Mouse (Mus musculus) heart, adult 2 months (tissue): ENCODE measurements around the gene Nedd8. TPM values are rescaled to one million over a fixed set of nuclear protein-coding genes. Genes with fewer than 3 reads are reported as not detected.

ENCODE experiments used
- DNase-seq, 2 experiments: peaks; one replicate each; pipeline ENCODE4 v3.0.0; 2021
- H3K27ac ChIP-seq: fragments of 200-600 bp; 2 replicates; pipeline ENCODE4 v1.8.1; 2022
- H3K27me3 ChIP-seq: fragments of 200-500 bp; 2 replicates; pipeline ENCODE4 v1.6.1; 2012; ENCODE audit warnings: mild to moderate bottlenecking, low read length, inconsistent platforms, mixed read lengths; ENCODE audit not compliant: control insufficient read depth, insufficient read depth
- H3K36me3 ChIP-seq: fragments of 200-500 bp; 2 replicates; pipeline ENCODE4 v1.6.1; 2012; ENCODE audit warnings: low read length, inconsistent platforms; ENCODE audit not compliant: control insufficient read depth, insufficient read depth
- H3K4me1 ChIP-seq: fragments of 200-500 bp; 2 replicates; pipeline ENCODE4 v1.6.1; 2011; ENCODE audit warnings: low read length; ENCODE audit not compliant: control insufficient read depth, insufficient read depth
- H3K4me3 ChIP-seq: fragments of 200-600 bp; 2 replicates; pipeline ENCODE4 v1.8.1; 2022
- H3K79me2 ChIP-seq: fragments of 200-500 bp; replicated peaks from 2 replicates; pipeline ENCODE4 v1.6.1; 2012; ENCODE audit warnings: mild to moderate bottlenecking, inconsistent platforms, low read length, moderate library complexity, mixed read lengths; ENCODE audit not compliant: control insufficient read depth, insufficient read depth
- H3K9ac ChIP-seq: fragments of 200-500 bp; 2 replicates; pipeline ENCODE4 v1.6.1; 2012; ENCODE audit warnings: low read depth, mild to moderate bottlenecking, control low read depth, inconsistent platforms, low read length, mixed read lengths
- CTCF ChIP-seq: fragments of 200-600 bp; IDR thresholded peaks from 2 replicates; pipeline ENCODE4 v1.8.1; 2022; ENCODE audit warnings: antibody characterized with exemption, mild to moderate bottlenecking, moderate library complexity
- EP300 ChIP-seq: fragments of 200-500 bp; IDR thresholded peaks from 2 replicates; pipeline ENCODE4 v1.6.1; 2011; ENCODE audit warnings: low read depth, low read length, control low read depth; ENCODE audit not compliant: insufficient read depth
- POLR2A ChIP-seq: fragments of 200-500 bp; IDR thresholded peaks from 2 replicates; pipeline ENCODE4 v1.6.1; 2011; ENCODE audit warnings: mild to moderate bottlenecking, low read depth, low read length, control low read depth; ENCODE audit not compliant: insufficient read depth
- WGBS: fragments of 180-500 bp; shearing (Covaris S2); methylation state at CpG from one replicate; pipeline ENCODE4 v1.1.7; 2018; 5-methylcytosine and 5-hydroxymethylcytosine counted together
- intact Hi-C: fragments of 180-260 bp; cut with DNase I; formaldehyde crosslinking; loops from one replicate; pipeline ENCODE4 v1.15.1; 2025
- polyA plus RNA-seq: library from polyadenylated mRNA; depleted of rRNA; stranded (reverse); fragments of >200 nt; gene quantifications from 2 replicates; pipeline ENCODE4 v1.2.3, GENCODE M21; 2012
- total RNA-seq, 2 experiments: library from RNA; stranded (reverse); gene quantifications; 2 replicates each; pipeline ENCODE4 v1.2.3; 2021

The Nedd8 gene
- total and polyA plus RNA-seq, 3 experiments, result 242 to 265 (median 262) TPM

DNA sequence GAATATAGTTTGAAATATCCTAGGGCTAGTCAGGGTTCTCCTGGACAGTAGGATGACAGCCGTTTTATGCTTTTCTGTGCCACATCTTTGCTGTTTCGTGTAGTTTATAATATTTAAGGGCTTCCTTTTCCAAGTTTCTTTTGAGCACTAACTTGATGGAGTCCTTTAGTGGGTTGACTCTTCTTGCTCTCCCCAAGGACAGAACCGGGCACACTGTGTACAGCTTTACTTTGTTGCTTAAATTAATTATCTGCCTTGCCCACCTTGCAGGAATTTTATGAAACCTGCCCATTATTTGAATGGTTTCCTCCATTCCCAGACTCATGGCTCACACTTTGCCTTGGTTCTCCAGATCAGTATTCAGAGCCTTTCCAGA lies 10.2 kb upstream of the Nedd8 start:
- WGBS, result 6% methylated on average over 3 of the region's 3 CpGs
- H3K36me3 ChIP-seq, result no peaks in the 10 kb centered on the region; the same call in 1 of the 2 replicates
- intact Hi-C loops, result loop anchor here (1.0 to 2.0 kb wide), 2 partner anchors 41 to 62 kb away; partner anchors contain the start of gene Rabggta
- H3K4me1 ChIP-seq, result peaks cover 1% of the 10 kb centered on the region; the same call in 1 of the 2 replicates
- H3K9ac ChIP-seq, result peak overlapping the region; percentile 50; the same call in 1 of the 2 replicates
- no peak for TF ChIP-seq EP300
- TF ChIP-seq CTCF, result no peak
- no peak for TF ChIP-seq POLR2A
- H3K27me3 ChIP-seq, result no peaks in the 10 kb centered on the region
- peak overlapping the region; percentile 90 for H3K4me3 ChIP-seq
- DNase-seq, result no peak
- H3K27ac ChIP-seq, result peak overlapping the region; percentile 85
- no peaks in the 10 kb centered on the region for H3K79me2 ChIP-seq

DNA sequence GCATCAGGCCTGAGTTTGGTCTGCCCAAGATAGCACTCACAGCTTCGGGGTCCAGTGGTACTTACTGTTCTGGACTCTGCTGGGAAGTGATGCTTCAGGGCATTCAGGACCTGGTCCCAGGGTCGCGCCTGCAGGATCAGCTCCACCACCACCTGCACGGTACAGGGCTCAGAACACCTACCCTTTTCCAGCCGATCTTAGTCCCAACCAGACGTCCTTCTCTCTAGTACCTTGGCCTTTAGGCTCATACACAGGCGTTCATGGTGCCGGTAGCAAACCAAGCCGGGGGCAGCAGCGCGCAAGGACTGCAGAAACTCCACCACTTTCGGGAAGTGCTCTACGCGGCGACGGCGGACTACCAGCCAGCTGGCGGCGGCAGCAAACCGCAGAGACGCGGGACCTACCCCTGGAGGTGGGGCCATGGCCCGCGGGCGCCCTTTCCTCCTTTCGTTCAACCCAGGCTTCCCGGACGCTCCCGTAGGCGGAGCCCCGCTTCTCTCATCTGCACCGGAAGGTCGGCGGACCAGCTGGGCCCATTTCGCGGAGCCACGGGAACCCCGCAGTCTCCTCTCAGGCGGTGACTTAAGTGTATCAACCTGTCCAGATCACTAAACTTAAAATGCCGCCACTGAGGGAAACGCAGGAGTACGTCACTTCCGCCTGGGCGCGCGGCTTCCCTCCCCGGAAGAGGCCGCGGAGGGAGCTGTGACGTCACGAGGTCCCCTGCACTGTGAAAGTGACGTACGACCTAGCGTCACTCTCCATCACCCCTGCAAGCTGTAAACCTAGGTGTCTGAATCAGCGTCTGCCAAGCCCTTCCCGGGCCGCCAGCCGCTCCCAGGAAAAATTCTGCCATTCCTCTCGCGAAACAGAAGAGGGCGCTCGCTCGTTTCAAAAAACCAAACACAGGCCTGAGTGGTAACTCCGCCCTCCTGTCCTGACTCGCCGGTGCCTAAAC lies 9.5 kb upstream of the Nedd8 start, which contains the start of gene Tinf2:
TSS of gene Tinf2 (minus strand) at position 661 of the 958 bp plus-strand sequence.
- H3K36me3 ChIP-seq, result no peaks in the 10 kb centered on the region; the same call in none of the 2 replicates
- H3K27ac ChIP-seq, result peak within 1 kb of the TSS; percentile 85
- no peaks in the 10 kb centered on the region for H3K79me2 ChIP-seq
- H3K9ac ChIP-seq, result peak within 1 kb of the TSS; percentile 59
- TF ChIP-seq CTCF (peak; percentile 90), POLR2A (peak; percentile 51; the same call in 1 of the 2 replicates), EP300 (0 out of 2 replicates have a peak, but pooled peaks have one; percentile 58)
- H3K4me3 ChIP-seq, result peak within 1 kb of the TSS; percentile 90
- peak; percentile 92 to 94 for DNase-seq
- WGBS, result under 1% methylated on average over 66 of the region's 66 CpGs
- intact Hi-C loops, result loop anchor here (1.0 to 2.0 kb wide), 3 partner anchors 41 to 63 kb away; partner anchors contain the start of genes Gm49378 and Rabggta
- H3K27me3 ChIP-seq, result no peaks in the 10 kb centered on the region
- peaks cover 1% of the 10 kb centered on the region; the same call in 1 of the 2 replicates for H3K4me1 ChIP-seq

DNA sequence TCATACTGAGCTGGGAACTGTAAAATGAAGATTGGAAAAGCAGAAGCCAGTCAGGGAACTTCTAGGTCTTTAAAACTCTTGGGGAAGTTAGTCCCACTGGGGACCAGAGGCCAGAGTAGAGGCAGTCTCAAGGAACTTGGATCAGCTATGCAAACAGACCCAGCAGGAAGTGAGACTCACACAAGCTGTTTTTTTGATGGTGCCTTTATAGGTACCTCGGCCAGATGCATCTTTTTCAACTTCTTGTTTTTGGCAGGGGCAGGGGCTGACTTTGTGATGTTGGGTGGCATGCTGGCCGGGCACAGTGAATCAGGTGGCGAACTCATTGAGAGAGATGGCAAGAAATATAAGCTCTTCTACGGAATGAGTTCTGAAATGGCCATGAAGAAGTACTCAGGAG lies 5.7 kb upstream of the Nedd8 start:
- TF ChIP-seq CTCF, result no peak
- no peak for TF ChIP-seq EP300
- TF ChIP-seq POLR2A, result no peak

DNA sequence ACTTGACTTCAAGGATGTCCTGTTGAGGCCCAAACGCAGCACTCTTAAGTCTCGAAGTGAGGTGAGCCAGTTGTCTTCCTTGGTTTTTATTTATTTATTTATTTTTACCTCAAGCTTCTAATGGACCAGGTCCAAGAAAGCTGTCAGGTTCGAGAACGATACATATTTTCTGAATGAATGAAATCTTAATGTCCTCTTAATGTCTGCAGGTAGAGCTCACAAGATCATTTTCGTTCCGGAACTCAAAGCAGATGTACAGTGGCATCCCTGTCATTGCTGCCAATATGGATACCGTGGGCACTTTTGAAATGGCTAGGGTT lies 777 bp upstream of the Nedd8 start:
- DNase-seq, result no peak
- Histone ChIP-seq H3K4me3 (peak overlapping the region; percentile 80), H3K36me3 (peaks cover 6% of the 10 kb centered on the region), H3K27ac (peak overlapping the region; percentile 99), H3K27me3 (no peaks in the 10 kb centered on the region), H3K4me1 (peaks cover 2% of the 10 kb centered on the region; the same call in 1 of the 2 replicates), H3K9ac (no peak overlapping the region), H3K79me2 (peaks cover 2% of the 10 kb centered on the region; the same call in 1 of the 2 replicates)
- intact Hi-C loops, result loop anchor here (5.0 to 10.0 kb wide), 2 partner anchors 35 to 212 kb away; partner anchors contain the start of genes Cbln3, Gm49378, Ipo4 and Khnyn
- WGBS, result 67% methylated on average over 7 of the region's 7 CpGs
- TF ChIP-seq CTCF (no peak), EP300 (no peak), POLR2A (no peak)

More for the DNA sequence above, 5.7 kb upstream of the Nedd8 start:
- DNase-seq, result no peak
- H3K27ac ChIP-seq, result no peak overlapping the region
- H3K4me1 ChIP-seq, result peaks cover 1% of the 10 kb centered on the region; the same call in 1 of the 2 replicates
- H3K36me3 ChIP-seq, result peaks cover 5% of the 10 kb centered on the region
- intact Hi-C loops, result loop anchor here (10.0 kb wide), 1 partner anchor 207 kb away; the partner anchor contains the start of genes Cbln3 and Khnyn
- no peaks in the 10 kb centered on the region for H3K27me3 ChIP-seq
- H3K9ac ChIP-seq, result no peak overlapping the region
- no peak overlapping the region for H3K4me3 ChIP-seq
- no peaks in the 10 kb centered on the region for H3K79me2 ChIP-seq
- 83% methylated on average over 4 of the region's 4 CpGs for WGBS

DNA sequence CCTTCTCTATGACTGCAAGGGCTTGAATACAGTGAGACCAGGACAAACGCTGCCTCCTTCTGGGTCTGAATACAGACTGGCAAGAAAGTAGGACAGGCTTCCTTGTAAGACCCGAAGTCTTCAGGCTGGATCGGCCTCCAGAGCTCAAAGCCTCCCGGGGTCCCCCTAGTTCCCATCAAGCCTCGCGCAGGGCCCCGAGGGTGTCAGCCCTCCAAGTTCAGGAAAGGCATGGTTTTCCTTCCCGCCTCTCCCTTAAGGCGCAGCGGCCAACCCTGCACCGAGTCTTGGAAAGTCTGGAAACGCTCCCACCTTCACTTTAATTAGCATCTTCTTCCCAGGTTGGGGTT lies 465 bp downstream of the Nedd8 start:
- H3K9ac ChIP-seq, result peak overlapping the region; percentile 92
- H3K27me3 ChIP-seq, result no peaks in the 10 kb centered on the region
- DNase-seq, result no peak
- intact Hi-C loops, result loop anchor here (5.0 to 10.0 kb wide), 2 partner anchors 34 to 213 kb away; partner anchors contain the start of genes Cbln3, Gm49378, Ipo4 and Khnyn
- peaks cover 2% of the 10 kb centered on the region; the same call in 1 of the 2 replicates for H3K4me1 ChIP-seq
- WGBS, result 2% methylated on average over 12 of the region's 12 CpGs
- H3K36me3 ChIP-seq, result peaks cover 6% of the 10 kb centered on the region
- H3K27ac ChIP-seq, result peak overlapping the region; percentile 99
- peaks cover 2% of the 10 kb centered on the region; the same call in 1 of the 2 replicates for H3K79me2 ChIP-seq
- H3K4me3 ChIP-seq, result peak overlapping the region; percentile 80
- peak; percentile 69; the same call in 1 of the 2 replicates for TF ChIP-seq POLR2A
- TF ChIP-seq EP300, result no peak

DNA sequence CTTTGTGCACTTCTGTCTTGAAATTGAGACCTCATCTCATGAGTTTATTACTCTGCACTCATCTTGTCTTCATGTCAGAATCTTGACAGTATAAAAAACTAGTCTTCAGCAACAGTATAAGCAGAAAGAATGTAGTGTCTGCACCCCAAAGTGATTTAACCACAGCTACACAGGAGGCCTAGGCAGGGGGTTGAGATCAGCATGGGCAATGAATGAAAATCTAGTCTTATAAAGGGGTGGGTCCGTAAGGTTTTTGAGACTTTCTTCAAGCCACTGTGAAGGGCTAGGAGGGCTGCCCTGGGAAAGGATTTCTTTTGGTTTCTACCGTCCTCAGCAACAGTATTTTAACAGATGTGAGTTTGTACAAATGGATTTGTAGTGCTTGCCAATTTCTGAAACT lies 11.3 kb downstream of the Nedd8 start:
- intact Hi-C loops, result loop anchor here (2.0 kb wide), 1 partner anchor 18 kb away; the partner anchor contains the start of gene Tm9sf1

More for the DNA sequence above, 11.3 kb downstream of the Nedd8 start:
- Histone ChIP-seq H3K36me3 (peaks cover 12% of the 10 kb centered on the region; the same call in 1 of the 2 replicates), H3K9ac (no peak overlapping the region), H3K27ac (peak overlapping the region; percentile 1; the same call in 1 of the 2 replicates), H3K27me3 (no peaks in the 10 kb centered on the region), H3K79me2 (no peaks in the 10 kb centered on the region), H3K4me1 (peaks cover 1% of the 10 kb centered on the region), H3K4me3 (peak overlapping the region; percentile 63)
- 36% methylated on average over 2 of the region's 2 CpGs for WGBS
- no peak for DNase-seq
- TF ChIP-seq POLR2A, result no peak
- TF ChIP-seq EP300, result no peak
- no peak for TF ChIP-seq CTCF
